Mouse (Mus musculus): ENCODE measurements around the gene Upk2.

Gene Upk2

DNA sequence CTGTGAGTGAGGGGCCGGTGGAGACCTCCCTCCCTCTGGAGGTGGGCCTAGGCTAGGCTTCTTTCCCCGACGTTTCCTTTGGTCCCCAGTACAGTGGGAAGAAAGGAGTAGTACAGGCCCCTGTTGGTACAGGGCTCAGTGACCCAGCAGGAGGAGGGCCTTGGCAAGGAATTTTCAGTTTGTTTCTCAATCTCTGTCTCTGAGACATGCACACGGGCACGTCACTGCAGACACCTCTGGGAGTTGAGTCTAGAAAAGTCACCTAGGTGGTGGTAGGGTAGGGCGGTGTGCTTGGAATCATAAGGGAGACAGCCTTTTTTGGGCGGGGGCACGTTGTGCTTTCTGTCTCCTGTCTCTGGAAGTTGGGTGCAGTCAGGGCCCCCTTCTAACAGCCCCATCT, 33.6 kb upstream of the Upk2 start:
- peak; percentile 94 for DNase-seq (ENCODE audit: low spot score)

DNA sequence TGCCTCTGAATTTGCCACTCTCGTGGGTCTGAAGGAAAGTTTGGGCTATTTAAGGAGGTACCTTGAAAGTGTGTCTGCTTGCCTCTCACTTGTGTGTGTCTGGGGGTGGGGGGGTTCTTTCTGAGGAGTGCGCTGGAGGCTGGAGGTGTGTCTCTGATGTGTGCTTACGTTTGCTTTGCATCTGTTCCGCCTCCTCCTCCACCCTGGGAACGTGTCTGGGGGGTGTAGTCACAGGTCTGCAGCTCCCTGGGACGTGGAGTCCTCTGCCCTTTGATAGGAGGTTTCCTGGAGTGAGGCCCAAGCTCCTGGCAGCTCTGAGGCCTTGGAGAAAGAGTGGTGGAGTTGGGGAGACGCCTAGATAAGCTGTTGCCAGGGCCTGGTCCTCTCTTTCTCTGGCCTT, 32.7 kb upstream of the Upk2 start:
- peak; percentile 78 for DNase-seq (ENCODE audit: low spot score)

- DNase-seq (ENCODE audit: low spot score): peak; percentile 80
These were observed 32.1 kb upstream of the Upk2 start for GRCm38 (mm10) chr9:44486741-44487421.

GRCm38 (mm10) chr9:44486335-44486734, 31.6 kb upstream of the Upk2 start:
- DNase-seq (ENCODE audit: low spot score): peak; percentile 83

- no peak for DNase-seq (ENCODE audit: low spot score)
These were observed 30.9 kb upstream of the Upk2 start for GRCm38 (mm10) chr9:44485516-44486161.

DNA sequence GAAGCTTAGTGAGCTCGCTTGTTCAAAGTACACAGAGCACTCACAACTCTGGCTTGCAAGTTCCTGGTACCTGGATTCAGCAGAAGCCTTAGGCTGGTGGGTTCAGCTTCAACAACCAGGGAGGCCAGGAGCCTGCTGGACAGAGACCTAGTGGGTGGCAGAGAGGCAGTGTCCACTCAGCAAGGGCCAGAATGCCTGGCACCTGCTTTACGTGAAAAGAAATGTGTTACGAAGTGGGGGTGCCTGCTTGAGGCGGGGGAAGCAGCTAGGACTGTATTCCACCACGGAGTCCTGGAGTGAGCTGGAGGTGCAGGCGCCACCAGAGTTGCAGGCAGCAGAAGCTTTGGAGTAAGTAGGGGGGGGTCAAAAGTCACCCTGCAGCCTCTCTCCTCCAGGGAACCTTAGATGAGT, 30.3 kb upstream of the Upk2 start:
- no peak for DNase-seq (ENCODE audit: low spot score)

GRCm38 (mm10) chr9:44484311-44485104, 29.7 kb upstream of the Upk2 start:
- peak; percentile 51 for DNase-seq (ENCODE audit: low spot score)

GRCm38 (mm10) chr9:44483510-44484044, 28.8 kb upstream of the Upk2 start:
- DNase-seq (ENCODE audit: low spot score): peak; percentile 90

- no peak for DNase-seq (ENCODE audit: low spot score)
These were observed 28.3 kb upstream of the Upk2 start for GRCm38 (mm10) chr9:44483041-44483509.

- DNase-seq (ENCODE audit: low spot score): peak; percentile 89
These were observed 27.8 kb upstream of the Upk2 start, which contains the start of gene Bcl9l for GRCm38 (mm10) chr9:44482552-44482951. TSS of gene Bcl9l (plus strand) at chr9:44482825.

GRCm38 (mm10) chr9:44482112-44482511, 27.3 kb upstream of the Upk2 start:
- no peak for DNase-seq (ENCODE audit: low spot score)

- peak; percentile 97 for DNase-seq (ENCODE audit: low spot score)
These were observed 25.1 kb upstream of the Upk2 start for GRCm38 (mm10) chr9:44479628-44480428.

- peak; percentile 76 for DNase-seq (ENCODE audit: low spot score)
These were observed 24.3 kb upstream of the Upk2 start for GRCm38 (mm10) chr9:44478959-44479605.

DNA sequence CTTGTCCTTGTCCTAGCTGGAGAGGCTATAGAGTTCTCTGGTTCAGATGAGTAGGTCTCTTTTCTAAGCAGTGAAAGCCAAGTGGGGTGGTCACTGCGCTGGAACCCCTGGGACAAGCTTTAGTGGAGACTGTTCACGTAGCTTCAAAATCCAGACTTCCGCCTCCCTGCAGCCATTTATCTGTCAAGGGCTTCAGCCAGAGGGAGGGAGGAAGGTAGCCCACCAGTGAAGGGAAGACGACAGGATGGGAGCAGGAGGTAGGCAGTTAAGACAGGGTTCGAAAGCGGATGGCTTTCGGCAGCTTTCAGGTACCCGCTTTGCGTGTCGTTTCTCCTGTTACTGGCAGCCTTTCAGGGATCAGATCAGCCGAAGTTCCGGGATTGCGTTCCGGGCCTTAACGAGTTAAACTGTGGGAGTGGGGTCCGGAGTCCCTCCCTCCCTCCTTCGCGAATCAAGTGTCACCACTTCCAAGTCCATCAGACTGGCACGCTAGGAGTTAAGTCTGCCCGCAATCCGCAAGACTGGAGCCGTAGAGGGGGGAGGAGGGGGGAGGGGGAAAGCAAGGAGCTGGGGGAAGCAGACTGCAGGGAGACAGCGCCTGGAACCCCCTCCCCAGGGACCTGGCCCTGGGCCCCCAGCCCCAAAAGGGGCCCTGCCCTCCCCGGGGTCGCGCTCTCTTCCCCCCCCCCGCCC, 23.6 kb upstream of the Upk2 start:
- DNase-seq (ENCODE audit: low spot score): peak; percentile 78

- peak; percentile 76 for DNase-seq (ENCODE audit: low spot score)
These were observed 22.8 kb upstream of the Upk2 start for GRCm38 (mm10) chr9:44477339-44478228.

DNA sequence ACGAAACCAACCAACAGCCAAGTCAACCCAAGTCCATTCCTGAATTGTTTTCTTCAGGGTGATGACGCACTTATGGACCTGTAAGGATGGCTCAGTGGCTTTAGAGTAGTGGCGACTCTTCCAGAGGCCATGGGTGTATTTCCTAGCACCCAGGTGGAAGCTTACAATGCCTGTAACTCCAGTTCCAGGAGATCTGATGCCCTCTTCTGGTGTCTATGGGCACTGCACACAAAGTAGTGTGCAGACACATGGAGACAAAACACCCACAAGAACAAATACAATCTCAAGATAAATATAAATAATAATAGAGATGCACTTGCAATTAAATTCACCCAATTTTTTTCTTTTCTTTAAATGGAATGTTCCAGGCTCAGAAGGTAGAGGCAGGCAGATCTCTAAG, 21.2 kb upstream of the Upk2 start:
- DNase-seq (ENCODE audit: low spot score): no peak

- DNase-seq (ENCODE audit: low spot score): no peak
These were observed 19.6 kb upstream of the Upk2 start for GRCm38 (mm10) chr9:44474327-44474726.

DNA sequence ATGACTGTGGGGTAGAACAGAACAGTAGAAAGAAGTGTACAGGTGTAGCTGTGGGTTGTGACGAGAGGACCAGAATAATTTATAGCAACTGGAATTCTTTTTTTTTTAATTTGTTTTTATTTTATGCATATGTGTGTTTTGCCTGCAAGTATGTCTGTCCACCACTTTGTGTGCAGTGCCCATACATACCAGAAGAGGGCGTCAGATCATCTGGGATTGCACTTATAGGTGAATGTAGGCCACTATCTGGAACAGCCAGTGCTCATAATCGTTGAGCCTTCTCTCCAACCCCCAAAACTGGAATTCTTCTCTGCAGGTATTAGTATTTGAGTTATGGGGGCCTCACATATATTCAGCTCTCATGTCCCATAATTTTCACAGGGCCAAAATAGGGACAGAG, 18.4 kb upstream of the Upk2 start:
- no peak for DNase-seq (ENCODE audit: low spot score)

DNA sequence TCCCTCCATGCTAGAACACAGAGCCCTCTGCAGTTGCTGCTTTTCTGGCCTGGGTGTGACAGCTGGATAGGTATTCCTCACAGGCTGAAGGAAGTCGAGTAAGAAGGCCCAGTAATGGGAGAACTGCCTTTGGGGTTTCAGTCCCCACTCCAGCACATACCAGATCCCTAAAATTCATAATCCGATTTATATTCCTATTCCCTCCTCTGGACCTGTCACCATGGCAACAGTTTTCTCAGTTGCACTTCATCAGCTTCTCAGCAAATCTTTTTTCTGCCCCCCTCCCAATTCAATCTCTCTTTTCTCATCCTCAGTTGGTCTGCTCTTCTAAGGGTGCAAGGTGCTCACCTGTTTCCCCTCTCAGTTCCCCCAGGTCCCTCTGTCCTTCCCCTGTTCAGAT, 14.0 kb upstream of the Upk2 start:
- DNase-seq (ENCODE audit: low spot score): no peak

Measured in adipocyte (in vitro differentiated cells).